Mouse (Mus musculus) mature B cell (primary cell): ENCODE measurements around the gene Cd200.
"Not testable (repeated sequence)": the region's sequence is repeated elsewhere in the genome, so short reads cannot be mapped to it uniquely, and the experiment has no call there.

Experiments used
- in situ Hi-C: fragments of 300-500 bp; cut with MboI; formaldehyde crosslinking; loops from 2 replicates; pipeline ENCODE4 v1.14.3; 2019

Gene Cd200

GRCm38 (mm10) chr16:45377332-45377731 lies 31.5 kb downstream of the Cd200 start:
- in situ Hi-C loops, result no loop called here

GRCm38 (mm10) chr16:45376812-45377211 lies 32.0 kb downstream of the Cd200 start:
- in situ Hi-C loops, result no loop called here

GRCm38 (mm10) chr16:45376294-45376693 lies 32.6 kb downstream of the Cd200 start:
- in situ Hi-C loops, result no loop called here

- in situ Hi-C loops, result no loop called here
Observed at GRCm38 (mm10) chr16:45375506-45376225, 33.2 kb downstream of the Cd200 start.

GRCm38 (mm10) chr16:45374074-45374473 lies 34.8 kb downstream of the Cd200 start:
- in situ Hi-C loops, result no loop called here

- in situ Hi-C loops, result no loop called here
Observed at GRCm38 (mm10) chr16:45371076-45371475, 37.8 kb downstream of the Cd200 start.

GRCm38 (mm10) chr16:45369285-45369965 lies 39.4 kb downstream of the Cd200 start:
- in situ Hi-C loops, result no loop called here

GRCm38 (mm10) chr16:45366111-45366510 lies 42.7 kb downstream of the Cd200 start:
- in situ Hi-C loops, result no loop called here

GRCm38 (mm10) chr16:45365353-45365752 lies 43.5 kb downstream of the Cd200 start:
- in situ Hi-C loops, result no loop called here

GRCm38 (mm10) chr16:45364627-45365026 lies 44.2 kb downstream of the Cd200 start:
- in situ Hi-C loops, result no loop called here

- in situ Hi-C loops, result no loop called here
Observed at GRCm38 (mm10) chr16:45363480-45364045, 45.3 kb downstream of the Cd200 start.

GRCm38 (mm10) chr16:45361450-45361849 lies 47.4 kb downstream of the Cd200 start:
- in situ Hi-C loops, result no loop called here

GRCm38 (mm10) chr16:45358441-45358840 lies 50.4 kb downstream of the Cd200 start:
- in situ Hi-C loops, result not testable (repeated sequence)

- in situ Hi-C loops, result no loop called here
Observed at GRCm38 (mm10) chr16:45357134-45357533, 51.7 kb downstream of the Cd200 start.

- in situ Hi-C loops, result no loop called here
Observed at GRCm38 (mm10) chr16:45352875-45353274, 56.0 kb downstream of the Cd200 start.

- in situ Hi-C loops, result no loop called here
Observed at GRCm38 (mm10) chr16:45350767-45351166, 58.1 kb downstream of the Cd200 start.

GRCm38 (mm10) chr16:45349523-45350298 lies 59.1 kb downstream of the Cd200 start:
- in situ Hi-C loops, result no loop called here

- in situ Hi-C loops, result not testable (repeated sequence)
Observed at GRCm38 (mm10) chr16:45348238-45348637, 60.6 kb downstream of the Cd200 start.

GRCm38 (mm10) chr16:45346930-45347387 lies 61.9 kb downstream of the Cd200 start:
- in situ Hi-C loops, result no loop called here

GRCm38 (mm10) chr16:45346367-45346766 lies 62.5 kb downstream of the Cd200 start:
- in situ Hi-C loops, result no loop called here

GRCm38 (mm10) chr16:45344879-45345278 lies 64.0 kb downstream of the Cd200 start:
- in situ Hi-C loops, result no loop called here

- in situ Hi-C loops, result no loop called here
Observed at GRCm38 (mm10) chr16:45336478-45336877, 72.4 kb downstream of the Cd200 start.
